Mouse (Mus musculus): ENCODE results near the gene Zfp445. TPM values are rescaled to one million over a fixed set of nuclear protein-coding genes. Genes with fewer than 3 reads are reported as not detected.
A peak's percentile ranks its signal among the peaks of the same experiment; 100 is the strongest.
"Not testable (repeated sequence)": the region's sequence is repeated elsewhere in the genome, so short reads cannot be mapped to it uniquely, and the experiment has no call there.

Zfp445 gene
- polyA plus RNA-seq (2012; rRNA removed) = 9.4 and 26.9 TPM in 2 replicates

GRCm38 (mm10) chr9:122865697-122866166 is at the start of gene Zfp445:
Gene Zfp445, minus strand, starts transcription at chr9:122866006.
- peak; percentile 67 for DNase-seq (ENCODE audit: low read depth, low spot score)
- WGBS = under 1% methylated on average over 34 of the region's 34 CpGs

GRCm38 (mm10) chr9:122902717-122903535 is 37.1 kb upstream of the Zfp445 start:
- DNase-seq (ENCODE audit: low read depth, low spot score) = no peak
- WGBS = 21% methylated on average over 32 of the region's 32 CpGs

- DNase-seq (ENCODE audit: low read depth, low spot score) = no peak
- 89% methylated on average over 2 of the region's 2 CpGs for WGBS
Observed at GRCm38 (mm10) chr9:122901047-122901446, 35.2 kb upstream of the Zfp445 start.

- peak; percentile 67 for DNase-seq (ENCODE audit: low read depth, low spot score)
- WGBS = 6% methylated on average over 54 of the region's 54 CpGs
Observed at GRCm38 (mm10) chr9:122886372-122887179, 20.8 kb upstream of the Zfp445 start.

- DNase-seq (ENCODE audit: low read depth, low spot score) = no peak
Observed at GRCm38 (mm10) chr9:122885385-122885784, 19.6 kb upstream of the Zfp445 start, which contains the start of gene Zkscan7. Gene Zkscan7, plus strand, starts transcription at chr9:122885685.

GRCm38 (mm10) chr9:122875145-122875544 is 9.3 kb upstream of the Zfp445 start:
- DNase-seq (ENCODE audit: low read depth, low spot score) = no peak

More at GRCm38 (mm10) chr9:122885385-122885784, 19.6 kb upstream of the Zfp445 start, which contains the start of gene Zkscan7:
- 93% methylated on average over 3 of the region's 3 CpGs for WGBS

GRCm38 (mm10) chr9:122874653-122875052 is 8.8 kb upstream of the Zfp445 start:
- DNase-seq (ENCODE audit: low read depth, low spot score) = no peak

More at GRCm38 (mm10) chr9:122875145-122875544, 9.3 kb upstream of the Zfp445 start:
- WGBS = 93% methylated on average over 2 of the region's 2 CpGs

GRCm38 (mm10) chr9:122872595-122872994 is 6.8 kb upstream of the Zfp445 start:
- no peak for DNase-seq (ENCODE audit: low read depth, low spot score)
- 81% methylated on average over 4 of the region's 4 CpGs for WGBS

More at GRCm38 (mm10) chr9:122874653-122875052, 8.8 kb upstream of the Zfp445 start:
- WGBS = 42% methylated on average over 1 of the region's 1 CpGs

GRCm38 (mm10) chr9:122866192-122866591 is 386 bp upstream of the Zfp445 start:
- no peak for DNase-seq (ENCODE audit: low read depth, low spot score)
- WGBS = 55% methylated on average over 4 of the region's 4 CpGs

- no peak for DNase-seq (ENCODE audit: low read depth, low spot score)
- WGBS = 33% methylated on average over 3 of the region's 3 CpGs
Observed at GRCm38 (mm10) chr9:122864848-122865247, 958 bp downstream of the Zfp445 start.

- 73% methylated on average over 2 of the region's 2 CpGs for WGBS
- DNase-seq (ENCODE audit: low read depth, low spot score) = no peak
Observed at GRCm38 (mm10) chr9:122863731-122864130, 2.1 kb downstream of the Zfp445 start.

- no peak for DNase-seq (ENCODE audit: low read depth, low spot score)
Observed at GRCm38 (mm10) chr9:122860752-122861151, 5.1 kb downstream of the Zfp445 start.

- DNase-seq (ENCODE audit: low read depth, low spot score) = no peak
- 100% methylated on average over 3 of the region's 3 CpGs for WGBS
Observed at GRCm38 (mm10) chr9:122856716-122857115, 9.1 kb downstream of the Zfp445 start.

GRCm38 (mm10) chr9:122855617-122856016 is 10.2 kb downstream of the Zfp445 start:
- no peak for DNase-seq (ENCODE audit: low read depth, low spot score)
- WGBS = 97% methylated on average over 4 of the region's 4 CpGs

- not testable (repeated sequence) for DNase-seq (ENCODE audit: low read depth, low spot score)
- WGBS = 90% methylated on average over 3 of the region's 7 CpGs
Observed at GRCm38 (mm10) chr9:122855141-122855540, 10.7 kb downstream of the Zfp445 start.

- DNase-seq (ENCODE audit: low read depth, low spot score) = no peak
- 96% methylated on average over 7 of the region's 7 CpGs for WGBS
Observed at GRCm38 (mm10) chr9:122854526-122854925, 11.3 kb downstream of the Zfp445 start.

- DNase-seq (ENCODE audit: low read depth, low spot score) = not testable (repeated sequence)
- 82% methylated on average over 8 of the region's 8 CpGs for WGBS
Observed at GRCm38 (mm10) chr9:122847811-122848311, 17.9 kb downstream of the Zfp445 start.

- no peak for DNase-seq (ENCODE audit: low read depth, low spot score)
Observed at GRCm38 (mm10) chr9:122846156-122846555, 19.6 kb downstream of the Zfp445 start.

GRCm38 (mm10) chr9:122845621-122846020 is 20.2 kb downstream of the Zfp445 start:
- WGBS = 39% methylated on average over 3 of the region's 3 CpGs
- DNase-seq (ENCODE audit: low read depth, low spot score) = no peak

- DNase-seq (ENCODE audit: low read depth, low spot score) = no peak
- WGBS = 31% methylated on average over 3 of the region's 3 CpGs
Observed at GRCm38 (mm10) chr9:122843760-122844159, 22.0 kb downstream of the Zfp445 start, which contains the start of gene Gm35549. Gene Gm35549, minus strand, starts transcription at chr9:122844035.

Data from large intestine, adult 2 months (tissue).